Mouse (Mus musculus) layer of hippocampus, adult 18-20 months (tissue): Measurements from ENCODE around the gene Lbh. TPM values are rescaled to one million over a fixed set of nuclear protein-coding genes. Genes with fewer than 3 reads are reported as not detected.

Experiments
- DNase-seq, 2 experiments: peaks; one replicate each; pipeline ENCODE4 v3.0.0; 2022; ENCODE audit warnings: low spot score in 2 of 2
- total RNA-seq, 2 experiments: library from RNA; stranded (reverse); gene quantifications; 2 replicates each; pipeline ENCODE4 v1.2.3; 2021

Gene Lbh
- total RNA-seq, 2 experiments from 2014 or later = 34.3 to 35.8 TPM

- no peak for DNase-seq
These were observed 6.8 kb upstream of the Lbh start for GRCm38 (mm10) chr17:72911283-72911682.

DNA sequence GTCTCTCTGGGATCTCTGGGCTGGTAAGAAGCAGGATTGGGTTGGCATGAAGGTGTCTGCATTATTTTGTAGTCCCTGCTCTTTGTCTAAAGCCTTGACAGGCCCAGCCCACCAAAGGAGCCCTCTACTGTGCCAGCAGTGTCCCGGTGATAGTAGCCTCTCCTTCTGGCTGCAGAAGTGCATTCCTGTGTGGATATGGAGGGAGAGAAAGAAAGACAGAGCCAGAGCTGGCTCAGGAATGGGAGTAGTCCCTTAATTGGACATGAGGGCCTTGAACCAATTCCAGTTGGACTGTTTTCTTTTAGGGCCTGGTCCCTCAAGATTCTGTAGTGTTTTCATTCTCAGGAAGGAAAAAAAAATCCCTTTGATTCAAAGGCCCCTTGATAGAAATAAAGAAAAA lies 6.4 kb upstream of the Lbh start:
- DNase-seq = no peak

DNA sequence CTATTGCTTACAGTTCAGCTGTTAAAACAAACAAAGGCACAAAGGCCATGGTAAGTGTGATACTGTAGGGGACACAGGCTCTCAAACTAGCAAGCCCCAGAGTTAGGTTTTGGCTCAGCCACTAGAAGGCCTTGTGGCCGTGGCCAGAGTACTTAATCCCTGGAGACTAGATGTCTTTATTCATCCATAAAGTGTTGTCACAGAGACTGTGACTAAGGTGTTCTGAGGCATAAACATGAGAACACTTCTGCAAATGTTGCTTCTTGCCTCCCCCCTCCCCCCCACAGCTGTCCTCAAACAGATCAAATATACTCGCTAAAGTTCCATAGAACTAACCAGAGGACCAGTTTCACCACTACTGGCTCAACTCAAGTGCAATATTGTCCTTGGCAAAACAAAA lies 4.0 kb upstream of the Lbh start:
- no peak for DNase-seq

- DNase-seq = peak in 1 of 2 experiments; percentile 57
These were observed 669 bp upstream of the Lbh start for GRCm38 (mm10) chr17:72917241-72918030.

- peak in 1 of 2 experiments; percentile 21 for DNase-seq
These were observed 751 bp downstream of the Lbh start for GRCm38 (mm10) chr17:72918571-72919541.

DNA sequence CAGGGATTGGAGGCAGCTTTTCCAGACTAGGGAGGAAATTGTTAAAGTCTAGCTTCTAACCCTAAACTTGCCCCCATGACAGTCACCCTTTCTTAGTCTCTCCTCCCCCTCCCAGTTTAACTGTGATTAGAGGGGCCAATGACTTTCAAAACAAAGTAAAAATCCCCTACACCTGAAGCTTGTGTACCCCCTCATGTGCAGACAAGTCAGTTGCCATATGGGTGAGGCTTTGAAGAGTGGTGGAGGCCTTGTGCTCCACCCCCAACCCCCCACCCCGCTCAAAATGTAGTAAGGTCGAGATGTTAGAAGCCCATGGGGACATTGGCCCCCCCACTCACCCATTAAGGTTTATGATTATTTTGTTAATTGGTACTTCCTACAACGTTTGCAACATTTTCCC lies 1.5 kb downstream of the Lbh start:
- no peak for DNase-seq

- DNase-seq = no peak
These were observed 2.3 kb downstream of the Lbh start for GRCm38 (mm10) chr17:72920430-72920829.

DNA sequence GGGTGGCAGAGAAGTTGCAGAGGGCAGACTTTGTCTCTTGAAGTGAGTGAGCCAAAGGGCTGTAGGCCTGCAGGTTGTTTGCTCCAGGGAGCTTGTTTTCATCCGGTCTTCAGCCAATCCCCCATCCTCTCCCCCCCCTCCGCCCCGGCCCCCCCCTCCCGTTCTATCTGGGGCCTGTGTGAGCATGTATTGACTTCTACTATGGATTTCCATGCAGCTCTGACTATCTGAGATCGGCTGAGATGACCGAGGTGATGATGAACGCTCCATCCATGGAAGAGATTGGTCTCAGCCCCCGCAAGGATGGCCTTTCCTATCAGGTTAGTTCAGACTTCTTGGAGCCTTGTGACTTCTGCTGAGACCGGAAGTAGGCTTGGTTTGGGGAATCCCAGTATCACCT lies 2.9 kb downstream of the Lbh start:
- DNase-seq = no peak

- DNase-seq = no peak
These were observed 4.1 kb downstream of the Lbh start for GRCm38 (mm10) chr17:72922206-72922605.

- DNase-seq = no peak
These were observed 5.2 kb downstream of the Lbh start for GRCm38 (mm10) chr17:72923283-72923682.

DNA sequence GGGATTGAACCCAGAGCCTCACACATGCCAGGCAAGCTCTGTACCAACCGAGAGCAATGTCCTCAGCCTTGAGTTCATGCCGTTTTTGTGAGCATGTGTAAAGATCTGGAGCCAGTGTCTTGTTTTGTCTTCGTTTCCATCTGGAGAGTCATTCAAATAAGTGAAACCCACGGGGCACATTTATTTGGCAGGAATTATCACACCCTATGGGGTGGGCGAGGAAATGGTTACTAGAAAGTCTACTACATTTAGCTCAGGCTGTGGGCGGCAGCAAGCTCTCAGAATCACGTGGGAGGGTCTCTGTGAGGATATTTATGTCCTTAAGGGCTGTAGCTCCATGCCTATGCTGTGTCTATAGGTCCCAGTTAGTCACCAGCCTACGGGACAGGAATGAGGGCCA lies 6.2 kb downstream of the Lbh start:
- DNase-seq = peak in 1 of 2 experiments; percentile 69

- no peak for DNase-seq
These were observed 7.0 kb downstream of the Lbh start for GRCm38 (mm10) chr17:72925111-72925510.

DNA sequence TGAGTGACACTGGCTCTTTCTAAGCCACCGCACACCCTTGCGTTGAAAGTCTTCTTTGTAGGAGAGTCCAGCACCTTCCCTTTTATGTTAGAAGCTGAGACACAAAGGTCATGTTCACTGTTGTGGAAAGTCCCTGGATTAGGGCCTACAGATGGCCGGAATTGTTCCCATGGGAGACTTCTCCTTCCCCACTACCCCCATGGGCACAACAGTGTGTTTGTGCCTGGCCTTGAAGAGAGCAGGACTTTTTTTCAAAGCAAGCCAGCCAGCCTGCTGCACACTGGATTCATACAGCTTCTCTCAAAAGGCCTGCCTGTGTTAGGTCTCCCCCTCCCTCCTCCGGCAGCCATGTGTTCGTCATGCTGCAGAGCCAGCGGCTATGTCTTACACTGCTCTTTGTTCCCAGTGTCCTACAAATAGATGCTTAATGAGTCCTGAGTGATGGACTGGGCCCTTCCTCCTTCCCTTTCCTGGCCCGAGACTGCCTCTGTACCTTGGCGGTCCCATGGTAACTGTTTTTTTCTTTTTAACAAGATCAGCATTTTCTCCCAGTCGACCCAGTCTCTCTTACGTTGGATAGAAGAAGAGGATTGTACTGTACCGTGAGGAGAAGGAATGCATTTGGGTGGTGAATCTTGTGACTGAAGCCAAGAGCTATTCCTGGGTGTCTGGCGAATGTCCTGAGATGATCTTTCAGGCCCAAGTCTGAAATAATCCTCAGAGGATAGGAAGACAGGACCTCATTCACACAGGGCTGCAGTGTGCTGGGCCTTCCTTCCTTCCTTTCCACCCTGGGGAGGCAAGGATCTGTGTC lies 7.9 kb downstream of the Lbh start:
- peak; percentile 62 to 77 for DNase-seq

DNA sequence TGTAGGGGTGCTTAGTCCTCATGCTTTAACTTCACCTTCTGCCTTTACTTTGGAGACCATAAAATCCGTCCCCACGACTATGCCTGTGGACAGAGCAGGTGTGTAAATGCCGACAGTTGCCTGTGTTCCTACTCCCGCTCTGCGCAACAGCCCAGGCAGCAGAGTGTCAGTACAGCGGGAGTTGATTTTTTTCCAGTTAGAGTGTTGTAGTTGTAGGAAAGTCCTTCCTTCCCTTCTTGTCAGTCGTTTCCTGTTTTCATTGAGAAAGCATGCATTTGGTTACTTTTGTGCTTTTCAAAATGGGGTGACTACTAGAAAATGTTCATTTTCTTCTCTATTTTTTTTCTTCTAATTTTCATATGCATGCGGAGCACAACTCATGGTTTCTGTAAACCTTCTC lies 8.9 kb downstream of the Lbh start:
- no peak for DNase-seq

- no peak for DNase-seq
These were observed 15.0 kb downstream of the Lbh start for GRCm38 (mm10) chr17:72933116-72933515.

GRCm38 (mm10) chr17:72934146-72934545 lies 16.0 kb downstream of the Lbh start:
- DNase-seq = no peak

- no peak for DNase-seq
These were observed 16.5 kb downstream of the Lbh start for GRCm38 (mm10) chr17:72934653-72935052.

GRCm38 (mm10) chr17:72935921-72936320 lies 17.8 kb downstream of the Lbh start:
- no peak for DNase-seq

GRCm38 (mm10) chr17:72936336-72936735 lies 18.2 kb downstream of the Lbh start:
- DNase-seq = no peak

DNA sequence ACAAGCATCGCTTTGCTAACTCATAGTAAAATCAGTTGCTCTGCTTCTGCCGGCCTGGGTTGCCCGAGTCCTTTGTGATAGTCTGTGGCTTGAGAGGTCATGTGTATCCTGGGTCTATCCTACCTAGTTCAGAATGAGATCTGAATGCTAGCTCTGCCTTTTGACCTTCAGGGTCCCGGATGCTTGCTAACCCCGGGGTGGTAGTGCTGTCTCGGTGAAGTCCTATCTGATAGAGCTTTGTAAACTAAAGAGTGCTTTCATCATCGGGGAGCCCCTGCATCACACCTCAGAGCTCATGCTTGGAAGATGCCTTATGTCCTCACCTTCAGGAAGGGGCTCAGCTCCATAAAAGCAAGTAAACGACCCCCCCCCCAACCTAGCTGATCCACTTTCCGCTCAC lies 19.1 kb downstream of the Lbh start:
- DNase-seq = no peak
